Mouse (Mus musculus) E14TG2a.4 (cell line): ENCODE results near the gene H2-D1.
"Not testable (repeated sequence)": the region's sequence is repeated elsewhere in the genome, so short reads cannot be mapped to it uniquely, and the experiment has no call there.

Experiments
- H3K27me3 ChIP-seq: 2 replicates; pipeline ENCODE4 v1.6.1; 2014; ENCODE audit warnings: low read length, control low read depth; ENCODE audit not compliant: insufficient read depth
- H3K36me3 ChIP-seq: 2 replicates; pipeline ENCODE4 v1.6.1; 2014; ENCODE audit warnings: low read length, control low read depth; ENCODE audit not compliant: insufficient read depth
- H3K4me1 ChIP-seq: replicated peaks from 2 replicates; pipeline ENCODE4 v1.6.1; 2014; ENCODE audit warnings: low read depth, low read length, control low read depth
- H3K4me3 ChIP-seq: replicated peaks from 2 replicates; pipeline ENCODE4 v1.5.1; 2014; ENCODE audit warnings: mild to moderate bottlenecking, low read length
- H3K9me3 ChIP-seq: 2 replicates; pipeline ENCODE4 v1.6.1; 2014; ENCODE audit warnings: low read length, control low read depth
- CTCF ChIP-seq: conservative IDR thresholded peaks from 2 replicates; pipeline ENCODE4 v1.5.1; 2014; ENCODE audit warnings: low read length
- NANOG ChIP-seq: IDR thresholded peaks from 2 replicates; pipeline ENCODE4 v1.6.1; 2014; ENCODE audit warnings: borderline replicate concordance, low read length, mixed read lengths
- POU5F1 ChIP-seq: IDR thresholded peaks from 2 replicates; pipeline ENCODE4 v1.6.1; 2014; ENCODE audit warnings: low read length, borderline replicate concordance

Gene H2-D1

DNA sequence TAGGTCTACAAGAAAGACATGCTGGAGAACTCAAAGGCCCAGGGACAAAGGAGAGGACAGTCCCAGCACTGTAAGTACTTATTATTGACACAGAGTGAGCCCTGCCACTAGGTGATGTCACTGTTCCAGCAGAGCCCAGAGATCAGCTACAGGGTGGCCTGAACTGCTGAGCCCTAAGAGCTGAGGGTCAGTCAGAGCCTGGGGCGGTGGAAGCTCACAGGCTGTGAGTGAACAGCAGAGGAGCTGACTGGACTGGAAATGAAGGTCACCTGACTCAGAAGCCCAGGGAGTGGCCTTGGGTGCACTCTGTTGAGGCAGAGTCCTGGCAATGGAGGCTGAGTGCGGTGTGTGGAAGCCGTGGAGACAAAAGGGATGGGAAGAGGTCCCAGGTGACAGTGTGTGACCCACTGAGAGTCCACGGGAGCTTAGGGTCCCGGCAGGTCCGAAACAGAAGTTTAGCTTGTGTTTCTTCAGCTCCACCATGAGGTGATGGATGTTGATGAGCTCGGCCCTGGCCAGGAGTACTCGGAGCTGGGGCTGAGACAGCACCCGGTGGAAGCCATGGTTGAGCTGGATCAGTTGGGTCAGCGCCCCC is 41.3 kb downstream of the H2-D1 start:
- TF ChIP-seq POU5F1 = no peak
- TF ChIP-seq NANOG = no peak
- no peak for TF ChIP-seq CTCF
- Histone ChIP-seq H3K4me3 (no peak overlapping the region), H3K9me3 (peaks cover 17% of the 10 kb centered on the region), H3K4me1 (peaks cover 3% of the 10 kb centered on the region; the same call in 1 of the 2 replicates), H3K27me3 (peaks cover 34% of the 10 kb centered on the region), H3K36me3 (no peaks in the 10 kb centered on the region)

DNA sequence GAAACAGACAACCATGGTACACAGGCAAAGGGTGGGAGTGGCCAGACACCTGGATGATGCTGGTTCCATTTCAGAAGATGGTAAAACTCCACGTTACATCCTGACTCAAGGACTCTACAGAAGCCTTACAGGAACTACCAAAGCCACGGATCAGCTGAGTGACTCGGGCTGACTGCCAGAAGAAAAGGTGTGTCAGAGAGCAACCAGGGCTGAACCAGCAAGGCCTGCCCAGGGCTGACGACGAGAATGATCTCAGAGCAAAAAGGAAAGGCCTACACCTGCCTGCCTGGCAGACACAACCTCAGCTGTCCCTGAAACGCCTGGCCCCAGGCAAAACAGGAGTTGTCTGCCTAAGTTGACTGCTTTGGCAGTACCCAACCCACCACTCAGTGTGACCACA is 41.9 kb downstream of the H2-D1 start:
- no peak overlapping the region for H3K4me3 ChIP-seq
- H3K27me3 ChIP-seq = peaks cover 38% of the 10 kb centered on the region
- H3K4me1 ChIP-seq = peaks cover 3% of the 10 kb centered on the region; the same call in 1 of the 2 replicates
- no peaks in the 10 kb centered on the region for H3K36me3 ChIP-seq
- TF ChIP-seq NANOG = no peak
- TF ChIP-seq CTCF = no peak
- TF ChIP-seq POU5F1 = no peak
- H3K9me3 ChIP-seq = peaks cover 13% of the 10 kb centered on the region

DNA sequence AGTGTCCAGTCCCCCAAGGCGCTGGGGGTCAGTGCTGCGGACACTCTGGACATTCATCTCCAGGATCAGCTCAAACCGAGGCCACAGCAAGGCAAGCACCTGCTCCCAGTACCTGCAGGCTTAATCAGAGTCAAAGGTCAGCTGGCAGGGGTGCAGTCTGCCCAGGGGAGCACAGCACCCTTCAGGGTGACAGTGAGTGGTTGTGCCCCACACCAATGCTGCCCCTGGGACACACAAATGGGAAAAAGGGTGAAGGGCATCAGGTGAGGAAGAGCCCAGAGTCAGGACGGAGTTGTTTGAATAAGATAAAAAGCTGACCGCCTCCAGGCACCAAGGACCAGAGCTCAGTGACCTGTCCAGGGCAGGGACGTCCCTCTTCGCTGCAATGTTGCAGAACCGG is 42.4 kb downstream of the H2-D1 start:
- not testable (repeated sequence) for H3K4me1 ChIP-seq, H3K4me3 ChIP-seq, H3K9me3 ChIP-seq, H3K36me3 ChIP-seq
- H3K27me3 ChIP-seq = peaks cover 39% of the 10 kb centered on the region
